Mouse (Mus musculus) midbrain, embryonic 15.5 days (tissue): ENCODE data around the gene Cic. TPM values are rescaled to one million over a fixed set of nuclear protein-coding genes. Genes with fewer than 3 reads are reported as not detected.

ENCODE experiments used
- ATAC-seq: fragments of 200-750 bp; cut with Nextera tagmentation; replicated peaks from 2 replicates; pipeline ENCODE4 v1.8.0; 2017; ENCODE audit warnings: moderate TSS enrichment
- H3K27ac ChIP-seq: fragments of 300-500 bp; sonication (generic); 2 replicates; pipeline ENCODE4 v1.5.1; 2015; ENCODE audit warnings: mild to moderate bottlenecking, inconsistent platforms
- H3K27me3 ChIP-seq: fragments of 300-500 bp; sonication (generic); replicated peaks from 2 replicates; pipeline ENCODE4 v1.6.1; 2015; ENCODE audit warnings: inconsistent platforms
- H3K36me3 ChIP-seq: fragments of 300-500 bp; sonication (generic); replicated peaks from 2 replicates; pipeline ENCODE4 v1.6.1; 2015; ENCODE audit warnings: inconsistent platforms
- H3K4me1 ChIP-seq: fragments of 300-500 bp; sonication (generic); 2 replicates; pipeline ENCODE4 v1.6.1; 2015; ENCODE audit warnings: inconsistent platforms
- H3K4me2 ChIP-seq: fragments of 300-500 bp; sonication (generic); 2 replicates; pipeline ENCODE4 v1.6.1; 2015; ENCODE audit warnings: inconsistent platforms, mild to moderate bottlenecking, moderate library complexity
- H3K4me3 ChIP-seq: fragments of 300-500 bp; sonication (generic); 2 replicates; pipeline ENCODE4 v1.5.1; 2015; ENCODE audit warnings: mild to moderate bottlenecking, inconsistent platforms
- H3K9ac ChIP-seq: fragments of 300-500 bp; sonication (generic); 2 replicates; pipeline ENCODE4 v1.6.1; 2015; ENCODE audit warnings: mild to moderate bottlenecking, inconsistent platforms
- H3K9me3 ChIP-seq: fragments of 300-500 bp; sonication (generic); 2 replicates; pipeline ENCODE4 v1.6.1; 2016; ENCODE audit warnings: inconsistent platforms
- WGBS: fragments of 180-500 bp; shearing (Covaris S2); methylation state at CpG from one replicate; pipeline ENCODE4 v1.1.7; 2015; ENCODE audit warnings: mixed read lengths; 5-methylcytosine and 5-hydroxymethylcytosine counted together
- microRNA-seq: library from miRNA; unstranded; fragments of <30 nt; microRNA quantifications from one replicate; pipeline ENCODE4, GENCODE M21; 2016
- polyA plus RNA-seq: library from polyadenylated mRNA; unstranded; fragments of >200 nt; fragmentation: Nextera tagmentation; extraction: Ambion mirVana; gene quantifications from 2 replicates; pipeline ENCODE4 v1.2.1, GENCODE M21; 2015

The Cic gene
- polyA plus RNA-seq, 1 experiment from 2014 or later, result 45.9 TPM

GRCm38 (mm10) chr7:25326233-25326632 lies 58.7 kb downstream of the Cic start:
- WGBS, result 81% methylated on average over 8 of the region's 8 CpGs
- Histone ChIP-seq H3K9me3 (no peaks in the 10 kb centered on the region), H3K36me3 (peaks cover 16% of the 10 kb centered on the region), H3K4me1 (peaks cover 10% of the 10 kb centered on the region), H3K27ac (no peak overlapping the region), H3K9ac (no peak overlapping the region), H3K4me2 (no peak overlapping the region), H3K4me3 (no peak overlapping the region), H3K27me3 (no peaks in the 10 kb centered on the region)
- no peak for ATAC-seq

GRCm38 (mm10) chr7:25333596-25334307 lies 66.2 kb downstream of the Cic start:
- H3K4me2 ChIP-seq, result no peak overlapping the region
- no peak overlapping the region for H3K27ac ChIP-seq
- 0 out of 2 replicates have a peak, but pooled peaks have one; percentile 37 for ATAC-seq
- H3K4me1 ChIP-seq, result no peaks in the 10 kb centered on the region
- H3K9ac ChIP-seq, result no peak overlapping the region
- H3K4me3 ChIP-seq, result no peak overlapping the region
- no peaks in the 10 kb centered on the region for H3K9me3 ChIP-seq
- H3K27me3 ChIP-seq, result no peaks in the 10 kb centered on the region
- 39% methylated on average over 16 of the region's 16 CpGs for WGBS
- H3K36me3 ChIP-seq, result peaks cover 29% of the 10 kb centered on the region

- no peak overlapping the region for H3K27ac ChIP-seq
- H3K36me3 ChIP-seq, result peaks cover 29% of the 10 kb centered on the region
- ATAC-seq, result no peak
Measured at GRCm38 (mm10) chr7:25334472-25334871, 67.0 kb downstream of the Cic start.

GRCm38 (mm10) chr7:25339329-25339728 lies 71.8 kb downstream of the Cic start:
- Histone ChIP-seq H3K36me3 (peaks cover 16% of the 10 kb centered on the region), H3K4me2 (no peak overlapping the region)
- WGBS, result 93% methylated on average over 9 of the region's 9 CpGs

More at GRCm38 (mm10) chr7:25334472-25334871, 67.0 kb downstream of the Cic start:
- 84% methylated on average over 12 of the region's 12 CpGs for WGBS
- Histone ChIP-seq H3K27me3 (no peaks in the 10 kb centered on the region), H3K4me3 (no peak overlapping the region), H3K4me2 (no peak overlapping the region), H3K4me1 (no peaks in the 10 kb centered on the region), H3K9ac (no peak overlapping the region), H3K9me3 (no peaks in the 10 kb centered on the region)

GRCm38 (mm10) chr7:25341000-25341784 lies 73.7 kb downstream of the Cic start:
- Histone ChIP-seq H3K4me1 (no peaks in the 10 kb centered on the region), H3K4me2 (no peak overlapping the region), H3K9me3 (no peaks in the 10 kb centered on the region), H3K4me3 (no peak overlapping the region), H3K27ac (peak overlapping the region; percentile 19; the same call in 1 of the 2 replicates), H3K27me3 (no peaks in the 10 kb centered on the region), H3K9ac (no peak overlapping the region), H3K36me3 (peaks cover 13% of the 10 kb centered on the region; the same call in 1 of the 2 replicates)
- WGBS, result 65% methylated on average over 20 of the region's 20 CpGs
- peak; percentile 81 for ATAC-seq

More at GRCm38 (mm10) chr7:25339329-25339728, 71.8 kb downstream of the Cic start:
- Histone ChIP-seq H3K27me3 (no peaks in the 10 kb centered on the region), H3K9ac (no peak overlapping the region), H3K9me3 (no peaks in the 10 kb centered on the region), H3K4me3 (no peak overlapping the region), H3K4me1 (no peaks in the 10 kb centered on the region), H3K27ac (no peak overlapping the region)
- no peak for ATAC-seq

Small RNAs within 50 kb of the gene (microRNA-seq; reads per million reads assigned to microRNA genes)
- not detected for gene Mir7048

Other genes starting within 250 kb of the Cic start
- gene Grik5, start 195.4 kb upstream of the Cic start, polyA plus RNA-seq, result 19.5 and 22.1 TPM in 2 replicates
- 39.1 and 41.3 TPM in 2 replicates for gene Zfp574, start 195.1 kb upstream of the Cic start, polyA plus RNA-seq
- 45.5 and 59.1 TPM in 2 replicates for gene Pou2f2, start 88.0 kb upstream of the Cic start, polyA plus RNA-seq
- 18.5 and 18.7 TPM in 2 replicates for gene Dedd2, start 47.1 kb upstream of the Cic start, polyA plus RNA-seq
- gene Zfp526, start 46.3 kb upstream of the Cic start, polyA plus RNA-seq, result 1.8 and 1.9 TPM in 2 replicates
- gene Gsk3a, start 29.9 kb upstream of the Cic start, polyA plus RNA-seq, result 19.5 TPM in 2 replicates
- gene Erf, start 16.9 kb upstream of the Cic start, polyA plus RNA-seq, result 3.3 and 5.3 TPM in 2 replicates
- 671 and 679 TPM in 2 replicates for gene Pafah1b3, start 30.3 kb downstream of the Cic start, polyA plus RNA-seq
- gene Prr19, start 33.7 kb downstream of the Cic start, polyA plus RNA-seq, result 3.7 and 4.5 TPM in 2 replicates
- 94.8 and 102 TPM in 2 replicates for gene Tmem145, start 38.4 kb downstream of the Cic start, polyA plus RNA-seq
- gene Megf8, start 49.5 kb downstream of the Cic start, polyA plus RNA-seq, result 27.0 and 27.4 TPM in 2 replicates
- not detected in 2 replicates for gene Cnfn, start 102.0 kb downstream of the Cic start, polyA plus RNA-seq
- gene Lipe, start 131.0 kb downstream of the Cic start, polyA plus RNA-seq, result 10.5 and 12.7 TPM in 2 replicates
- 0.79 and 0.93 TPM in 2 replicates for gene Cxcl17, start 145.2 kb downstream of the Cic start, polyA plus RNA-seq
- gene Ceacam1, start 209.9 kb downstream of the Cic start, polyA plus RNA-seq, result 0.88 and 1.1 TPM in 2 replicates